Mouse (Mus musculus) lung, embryonic 14.5 days (tissue): ENCODE measurements around the gene Nkd2. TPM values are rescaled to one million over a fixed set of nuclear protein-coding genes. Genes with fewer than 3 reads are reported as not detected.
A peak's percentile ranks its signal among the peaks of the same experiment; 100 is the strongest.

Source experiments
- ATAC-seq: fragments of 200-750 bp; cut with Nextera tagmentation; 2 replicates; pipeline ENCODE4 v1.8.0; 2017; ENCODE audit warnings: mild to moderate bottlenecking, moderate TSS enrichment, moderate library complexity; ENCODE audit not compliant: insufficient read depth
- DNase-seq: peaks from one replicate; pipeline ENCODE4 v3.0.0-alpha.2; 2015
- H3K27ac ChIP-seq: fragments of 300-500 bp; sonication (generic); 2 replicates; pipeline ENCODE4 v1.5.1; 2014; ENCODE audit warnings: low read depth, mild to moderate bottlenecking, moderate library complexity
- H3K27me3 ChIP-seq: fragments of 300-500 bp; sonication (generic); 2 replicates; pipeline ENCODE4 v1.6.1; 2014; ENCODE audit warnings: low read length, control low read depth; ENCODE audit not compliant: insufficient read depth
- H3K36me3 ChIP-seq: fragments of 300-500 bp; sonication (generic); 2 replicates; pipeline ENCODE4 v1.6.1; 2014; ENCODE audit warnings: control low read depth; ENCODE audit not compliant: insufficient read depth
- H3K4me1 ChIP-seq: fragments of 300-500 bp; sonication (generic); 2 replicates; pipeline ENCODE4 v1.6.1; 2014; ENCODE audit warnings: antibody characterized with exemption, control low read depth; ENCODE audit not compliant: insufficient read depth
- H3K4me2 ChIP-seq: fragments of 300-500 bp; sonication (generic); 2 replicates; pipeline ENCODE4 v1.6.1; 2014; ENCODE audit warnings: mild to moderate bottlenecking
- H3K4me3 ChIP-seq: fragments of 300-500 bp; sonication (generic); 2 replicates; pipeline ENCODE4 v1.5.1; 2014; ENCODE audit warnings: low read depth, low read length
- H3K9ac ChIP-seq: fragments of 300-500 bp; sonication (generic); 2 replicates; pipeline ENCODE4 v1.6.1; 2014
- H3K9me3 ChIP-seq: fragments of 300-500 bp; sonication (generic); 2 replicates; pipeline ENCODE4 v1.6.1; 2016; ENCODE audit warnings: low read depth, low read length, control low read depth
- CTCF ChIP-seq: IDR thresholded peaks from 2 replicates; pipeline ENCODE4 v1.5.1; 2016; ENCODE audit warnings: antibody characterized with exemption, low read depth
- WGBS: fragments of 180-500 bp; shearing (Covaris S2); extraction: QIAGEN DNeasy Blood & Tissue Kit; methylation state at CpG from one replicate; pipeline ENCODE4 v1.1.7; 2014; 5-methylcytosine and 5-hydroxymethylcytosine counted together
- polyA plus RNA-seq: library from polyadenylated mRNA; unstranded; fragments of >200 nt; fragmentation: Nextera tagmentation; extraction: Ambion mirVana; gene quantifications from 2 replicates; pipeline ENCODE4 v1.2.1, GENCODE M21; 2014

Nkd2 gene
- polyA plus RNA-seq, 1 experiment from 2014 or later: 4.6 TPM

GRCm38 (mm10) chr13:73799110-73799509 is 48.3 kb downstream of the Nkd2 start:
- DNase-seq (no peak), ATAC-seq (no peak)
- Histone ChIP-seq H3K4me2 (no peak overlapping the region), H3K4me1 (no peaks in the 10 kb centered on the region), H3K4me3 (no peak overlapping the region), H3K27me3 (no peaks in the 10 kb centered on the region), H3K9ac (no peak overlapping the region), H3K9me3 (no peaks in the 10 kb centered on the region), H3K36me3 (peaks cover 75% of the 10 kb centered on the region), H3K27ac (no peak overlapping the region)
- TF ChIP-seq CTCF: no peak
- 84% methylated on average over 5 of the region's 5 CpGs for WGBS

DNA sequence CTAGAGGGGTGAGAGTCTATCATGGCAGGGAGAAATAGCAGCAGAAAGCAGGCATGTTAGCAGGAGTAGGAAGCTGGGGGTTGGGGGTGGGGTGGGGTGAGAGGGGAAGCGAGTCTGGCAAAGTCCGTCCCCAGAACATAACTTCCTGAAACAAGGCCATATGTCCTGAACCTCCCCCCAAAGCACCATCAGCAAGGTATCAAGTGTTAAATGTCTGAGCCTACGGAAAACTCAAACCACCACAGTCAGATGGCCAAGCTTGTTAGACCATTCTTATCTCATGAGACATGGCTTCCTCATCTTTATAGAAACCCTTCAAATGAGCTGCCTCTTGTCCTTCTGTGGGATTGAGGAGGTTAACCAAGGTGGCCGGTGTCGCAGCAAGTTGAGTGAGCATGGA is 54.3 kb downstream of the Nkd2 start:
- ATAC-seq (no peak), DNase-seq (no peak)
- TF ChIP-seq CTCF: no peak
- no peaks in the 10 kb centered on the region for H3K9me3 ChIP-seq
- no peak overlapping the region for H3K9ac ChIP-seq
- no peak overlapping the region for H3K4me3 ChIP-seq
- H3K36me3 ChIP-seq: peaks cover 63% of the 10 kb centered on the region
- WGBS: 77% methylated on average over 5 of the region's 5 CpGs
- no peak overlapping the region for H3K4me2 ChIP-seq
- no peak overlapping the region for H3K27ac ChIP-seq
- no peaks in the 10 kb centered on the region for H3K27me3 ChIP-seq
- H3K4me1 ChIP-seq: no peaks in the 10 kb centered on the region

DNA sequence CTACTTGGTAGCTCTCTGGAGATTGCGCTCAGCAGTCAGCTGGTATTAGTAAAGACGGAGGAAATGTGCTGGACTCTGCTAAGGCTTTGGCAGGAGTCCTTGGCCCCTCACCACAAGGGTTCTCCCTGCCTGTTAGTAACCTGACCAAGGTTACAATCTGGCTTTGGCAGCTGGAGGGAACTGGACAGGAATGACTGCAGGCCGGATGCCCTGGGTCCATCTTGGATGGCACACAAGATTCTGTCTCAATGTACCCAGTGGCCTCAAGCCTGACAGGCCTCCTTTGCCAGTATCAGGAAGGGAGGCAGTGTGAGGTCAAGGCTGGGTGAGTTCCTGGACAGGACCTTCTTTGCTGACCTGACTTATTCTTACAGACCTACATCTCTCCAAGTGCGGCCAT is 55.3 kb downstream of the Nkd2 start:
- no peak for TF ChIP-seq CTCF
- H3K36me3 ChIP-seq: peaks cover 59% of the 10 kb centered on the region
- H3K9ac ChIP-seq: no peak overlapping the region
- no peak for ATAC-seq
- H3K4me2 ChIP-seq: no peak overlapping the region
- 93% methylated on average over 4 of the region's 4 CpGs for WGBS
- no peak for DNase-seq
- H3K4me3 ChIP-seq: no peak overlapping the region
- no peaks in the 10 kb centered on the region for H3K27me3 ChIP-seq
- H3K4me1 ChIP-seq: no peaks in the 10 kb centered on the region
- H3K9me3 ChIP-seq: no peaks in the 10 kb centered on the region
- H3K27ac ChIP-seq: no peak overlapping the region

DNA sequence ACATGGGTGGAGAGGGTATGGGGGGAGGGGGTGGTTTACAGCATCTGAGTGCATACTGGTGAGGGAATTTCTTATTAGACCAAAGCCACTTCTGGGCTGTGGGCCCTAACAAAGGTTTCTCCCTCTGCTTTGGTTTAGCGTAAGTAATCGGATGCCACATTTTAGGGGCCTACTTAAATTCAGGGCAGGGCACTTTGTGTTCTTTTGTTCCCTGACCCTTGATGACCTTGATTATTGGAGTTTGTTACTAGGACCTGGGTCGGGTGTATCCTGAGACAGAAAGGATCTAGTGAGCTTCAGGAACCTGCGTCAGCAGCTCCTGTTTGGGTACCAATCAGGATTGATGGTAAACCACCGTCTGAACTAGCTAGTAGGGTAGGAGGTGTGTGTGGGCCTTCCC is 64.9 kb downstream of the Nkd2 start:
- Histone ChIP-seq H3K4me2 (no peak overlapping the region), H3K9ac (no peak overlapping the region), H3K9me3 (no peaks in the 10 kb centered on the region), H3K4me3 (no peak overlapping the region), H3K36me3 (peaks cover 20% of the 10 kb centered on the region; the same call in 1 of the 2 replicates), H3K4me1 (no peaks in the 10 kb centered on the region), H3K27ac (no peak overlapping the region), H3K27me3 (no peaks in the 10 kb centered on the region)
- DNase-seq (no peak), ATAC-seq (no peak)
- TF ChIP-seq CTCF: no peak
- 69% methylated on average over 5 of the region's 5 CpGs for WGBS

- Histone ChIP-seq H3K9ac (no peak overlapping the region), H3K27ac (no peak overlapping the region), H3K36me3 (no peaks in the 10 kb centered on the region), H3K4me2 (no peak overlapping the region), H3K4me3 (no peak overlapping the region), H3K9me3 (no peaks in the 10 kb centered on the region), H3K27me3 (no peaks in the 10 kb centered on the region), H3K4me1 (no peaks in the 10 kb centered on the region)
- ATAC-seq (no peak), DNase-seq (no peak)
- WGBS: 75% methylated on average over 3 of the region's 3 CpGs
- TF ChIP-seq CTCF: no peak
These were observed 69.9 kb downstream of the Nkd2 start for GRCm38 (mm10) chr13:73777578-73777977.

GRCm38 (mm10) chr13:73775786-73776185 is 71.6 kb downstream of the Nkd2 start:
- Histone ChIP-seq H3K36me3 (no peaks in the 10 kb centered on the region), H3K9me3 (no peaks in the 10 kb centered on the region), H3K27me3 (no peaks in the 10 kb centered on the region), H3K4me3 (no peak overlapping the region), H3K9ac (no peak overlapping the region), H3K27ac (no peak overlapping the region), H3K4me1 (0 out of 2 replicates have a peak, but pooled peaks cover 4% of the 10 kb centered on the region), H3K4me2 (no peak overlapping the region)
- WGBS: 74% methylated on average over 4 of the region's 4 CpGs
- ATAC-seq (no peak), DNase-seq (no peak)
- TF ChIP-seq CTCF: no peak

DNA sequence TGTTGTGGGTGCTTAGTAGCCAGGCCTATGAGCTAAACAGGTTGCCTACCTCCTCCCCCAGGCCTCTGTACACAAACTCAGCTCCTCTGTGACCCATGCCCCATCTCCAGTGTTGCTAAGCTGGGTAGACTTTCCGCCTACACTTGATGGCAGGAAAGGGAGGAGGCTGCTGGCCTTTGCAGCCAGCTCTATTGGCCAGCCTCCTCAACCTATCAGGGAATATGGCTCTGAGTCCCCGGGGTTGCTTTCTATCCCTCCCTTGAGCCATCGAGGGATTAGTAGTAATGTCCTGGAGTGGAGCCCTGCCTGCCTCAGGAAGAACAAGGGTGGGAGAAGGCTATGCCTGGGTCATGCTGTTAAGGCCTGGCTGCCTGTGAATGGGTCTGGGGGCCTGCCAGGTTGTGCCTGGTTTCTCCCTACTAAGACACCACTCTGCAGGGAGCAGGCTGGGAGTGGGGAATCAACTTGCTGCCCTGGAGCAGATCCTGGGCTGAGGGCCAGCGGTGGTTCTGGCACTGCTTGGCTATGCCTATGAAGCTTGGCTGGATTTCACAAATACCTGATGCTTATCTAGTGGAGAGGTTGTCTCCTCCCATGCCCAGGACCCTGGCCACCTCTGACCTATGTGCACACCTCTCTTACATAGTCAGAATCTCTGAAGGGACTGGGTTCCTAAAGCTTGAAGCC is 73.8 kb downstream of the Nkd2 start:
- no peak overlapping the region for H3K4me3 ChIP-seq
- WGBS: 56% methylated on average over 4 of the region's 4 CpGs
- ATAC-seq (peak; percentile 12; the same call in 1 of the 2 replicates), DNase-seq (no peak)
- no peaks in the 10 kb centered on the region for H3K9me3 ChIP-seq
- H3K9ac ChIP-seq: no peak overlapping the region
- peak overlapping the region; percentile 61 for H3K27ac ChIP-seq
- no peaks in the 10 kb centered on the region for H3K36me3 ChIP-seq
- no peak for TF ChIP-seq CTCF
- H3K4me2 ChIP-seq: no peak overlapping the region
- no peaks in the 10 kb centered on the region for H3K27me3 ChIP-seq
- 0 out of 2 replicates have a peak, but pooled peaks cover 4% of the 10 kb centered on the region for H3K4me1 ChIP-seq
